ENCODE assay signal across 12 mouse cellular contexts in the genomic region with DNA sequence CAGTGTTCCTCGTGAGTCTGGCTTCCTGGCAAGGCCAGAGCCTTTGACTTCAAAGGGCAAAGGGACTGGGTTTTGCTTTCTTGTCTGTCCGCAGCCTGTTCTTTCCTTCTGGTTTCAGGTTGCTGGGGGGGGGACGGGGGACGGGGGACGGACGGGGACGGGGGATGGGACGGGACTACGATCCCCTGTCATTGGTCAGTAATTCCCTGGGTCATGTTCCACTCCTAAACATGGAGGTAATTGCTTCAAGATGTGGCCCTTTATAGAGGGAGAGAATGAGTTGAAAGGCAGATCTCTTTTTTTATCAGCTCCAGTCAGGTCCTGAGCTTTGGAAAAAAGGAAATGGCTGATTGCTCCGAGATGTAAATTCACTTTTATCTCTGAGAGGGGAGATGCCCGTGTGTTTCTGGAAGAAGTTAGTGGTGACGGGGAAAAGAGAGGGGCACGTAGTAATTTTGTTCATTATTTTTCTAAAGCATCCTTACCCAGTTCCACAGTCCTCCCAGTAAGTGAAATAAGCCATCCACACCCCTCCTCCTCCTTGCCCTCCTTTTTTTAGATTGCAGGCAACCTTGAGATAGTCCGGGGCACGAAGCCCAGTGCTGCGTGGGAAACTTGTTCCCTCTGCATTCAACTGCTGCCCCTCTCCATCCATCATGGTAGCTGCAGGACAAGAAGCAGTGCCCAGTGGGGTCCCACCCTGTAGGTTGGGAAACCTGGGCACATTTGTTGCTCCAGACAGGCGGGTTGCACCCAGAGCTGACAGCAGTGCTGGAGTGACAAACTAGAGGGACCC.
A peak's percentile ranks its signal among the peaks of the same experiment; 100 is the strongest.
DNase-seq lines count a peak whose midpoint lies in the region; ATAC-seq and TF ChIP-seq lines count a peak whose summit lies in the region.
"Had no signal": no experiment of that assay in that cellular context is flagged by ENCODE, and none has a peak within 500 bp of the region (broad histone marks: within the 10 kb centered on the region; RNA-seq: fewer than 3 reads in every experiment).

No protein-coding gene starts in this region.

- H3K4me1 ChIP-seq in heart, embryonic 11.5 days (ENCODE audit: control insufficient read depth, insufficient read depth, low read length): peaks cover 21% of the 10 kb centered on the region
- H3K4me1 ChIP-seq in embryonic fibroblast, embryonic 13.5 days (ENCODE audit: control insufficient read depth, insufficient read depth, low read length): peaks cover 4% of the 10 kb centered on the region; the same call in 1 of the 2 replicates
- H3K4me1 ChIP-seq in limb, embryonic 15.5 days: peaks cover 15% of the 10 kb centered on the region

- TF ChIP-seq CTCF in embryonic fibroblast, embryonic 13.5 days (IDR thresholded peaks at IDR 0.05; ENCODE audit: borderline replicate concordance, insufficient read depth, low read length): no peak

- 0 out of 2 replicates have a peak, but pooled peaks have one; percentile 28 for ATAC-seq in heart, embryonic 11.5 days (replicated peaks; ENCODE audit: insufficient number of reproducible peaks, low FRiP score, low TSS enrichment)
- no peak for ATAC-seq in limb, embryonic 15.5 days (ENCODE audit: insufficient number of reproducible peaks, low FRiP score, low TSS enrichment, low read depth)

- peak overlapping the region; percentile 43 for H3K4me2 ChIP-seq in heart, embryonic 11.5 days
- H3K4me2 ChIP-seq in limb, embryonic 15.5 days: 0 out of 2 replicates have a peak overlapping the region, but pooled peaks have one; percentile 2

- H3K36me3 ChIP-seq in heart, embryonic 11.5 days (ENCODE audit: control insufficient read depth, insufficient read depth, low read length): no peaks in the 10 kb centered on the region; the same call in 1 of the 2 replicates
- H3K36me3 ChIP-seq in limb, embryonic 15.5 days: no peaks in the 10 kb centered on the region

- no peak for DNase-seq in heart, adult 9 months (ENCODE audit: low spot score in 2 of 2)
- peak; percentile 33 to 38 for DNase-seq in adrenal gland, postnatal 36 days
- DNase-seq in left cerebral cortex, adult 9 months (ENCODE audit: low spot score in 2 of 2): no peak
- DNase-seq in cerebellum, postnatal 25 days: no peak
- DNase-seq in frontal cortex, postnatal 25 days (ENCODE audit: low spot score in 2 of 2): no peak
- DNase-seq: lung, adult 18-20 months; right cerebral cortex, postnatal 14 days; thymus, postnatal 14 days had no signal

- no peak overlapping the region for H3K9ac ChIP-seq in heart, embryonic 11.5 days (ENCODE audit: low read depth, low read length)
- no peak overlapping the region for H3K9ac ChIP-seq in limb, embryonic 15.5 days

- no peak overlapping the region for H3K4me3 ChIP-seq in heart, embryonic 11.5 days (ENCODE audit: low read depth, low read length)
- no peak overlapping the region for H3K4me3 ChIP-seq in embryonic fibroblast, embryonic 13.5 days (ENCODE audit: insufficient read depth, low read length)
- H3K4me3 ChIP-seq in limb, embryonic 15.5 days: no peak overlapping the region
- H3K4me3 ChIP-seq: heart, adult 2 months had no signal

- no peak for TF ChIP-seq POLR2A in embryonic fibroblast, embryonic 13.5 days (IDR thresholded peaks at IDR 0.05; ENCODE audit: low read depth, low read length)

- no peaks in the 10 kb centered on the region for H3K9me3 ChIP-seq in heart, embryonic 11.5 days (replicated peaks; ENCODE audit: control insufficient read depth, low read length)
- no peaks in the 10 kb centered on the region for H3K9me3 ChIP-seq in limb, embryonic 15.5 days

- WGBS in heart, embryonic 11.5 days (ENCODE audit: insufficient replicate concordance): 9% methylated on average over 17 of the region's 17 CpGs
- WGBS in limb, embryonic 15.5 days: 13% methylated on average over 17 of the region's 17 CpGs

- H3K27me3 ChIP-seq in heart, embryonic 11.5 days (ENCODE audit: control insufficient read depth, insufficient read depth, low read length): no peaks in the 10 kb centered on the region
- no peaks in the 10 kb centered on the region for H3K27me3 ChIP-seq in limb, embryonic 15.5 days

- H3K27ac ChIP-seq in heart, embryonic 11.5 days (ENCODE audit: low read depth, low read length): peak overlapping the region; percentile 70
- H3K27ac ChIP-seq in embryonic fibroblast, embryonic 13.5 days (ENCODE audit: insufficient read depth, low read length): peak overlapping the region; percentile 2; the same call in 1 of the 2 replicates
- H3K27ac ChIP-seq in limb, embryonic 15.5 days: peak overlapping the region; percentile 57; the same call in 1 of the 2 replicates
- H3K27ac ChIP-seq: heart, adult 2 months had no signal

Comparison
In these comparisons a context has a peak if more than half of its experiments do, and no peak if none do; other contexts are left out.
1. H3K27ac ChIP-seq: peak in every context shown above with its lines; median percentile 70 in heart, embryonic 11.5 days; 57 in limb, embryonic 15.5 days; 2 in embryonic fibroblast, embryonic 13.5 days.
2. DNase-seq: peak in adrenal gland, postnatal 36 days (2 of 2); none in heart, adult 9 months (0 of 2), left cerebral cortex, adult 9 months (0 of 2), cerebellum, postnatal 25 days (0 of 2) and frontal cortex, postnatal 25 days (0 of 2).